Mouse (Mus musculus) midbrain, embryonic 12.5 days (tissue): ENCODE measurements around the gene Tufm. TPM values are rescaled to one million over a fixed set of nuclear protein-coding genes. Genes with fewer than 3 reads are reported as not detected.

Experiments used
- ATAC-seq: fragments of 200-750 bp; cut with Nextera tagmentation; 2 replicates; pipeline ENCODE4 v1.8.0; 2017; ENCODE audit warnings: low read depth, moderate TSS enrichment, moderate library complexity; ENCODE audit not compliant: low FRiP score
- H3K27ac ChIP-seq: fragments of 300-500 bp; sonication (generic); replicated peaks from 2 replicates; pipeline ENCODE4 v1.5.1; 2016; ENCODE audit warnings: mild to moderate bottlenecking
- H3K27me3 ChIP-seq: fragments of 300-500 bp; sonication (generic); 2 replicates; pipeline ENCODE4 v1.6.1; 2016; ENCODE audit warnings: mild to moderate bottlenecking
- H3K36me3 ChIP-seq: fragments of 300-500 bp; sonication (generic); 2 replicates; pipeline ENCODE4 v1.6.1; 2016
- H3K4me1 ChIP-seq: fragments of 300-500 bp; sonication (generic); 2 replicates; pipeline ENCODE4 v1.6.1; 2016
- H3K4me2 ChIP-seq: fragments of 300-500 bp; sonication (generic); replicated peaks from 2 replicates; pipeline ENCODE4 v1.6.1; 2016; ENCODE audit warnings: mild to moderate bottlenecking, moderate library complexity
- H3K4me3 ChIP-seq: fragments of 300-500 bp; sonication (generic); 2 replicates; pipeline ENCODE4 v1.5.1; 2016; ENCODE audit warnings: mild to moderate bottlenecking
- H3K9ac ChIP-seq: fragments of 300-500 bp; sonication (generic); replicated peaks from 2 replicates; pipeline ENCODE4 v1.6.1; 2016; ENCODE audit warnings: mild to moderate bottlenecking, moderate library complexity
- H3K9me3 ChIP-seq: fragments of 300-500 bp; sonication (generic); 2 replicates; pipeline ENCODE4 v1.6.1; 2016; ENCODE audit warnings: mild to moderate bottlenecking
- WGBS: fragments of 180-500 bp; shearing (Covaris S2); methylation state at CpG from one replicate; pipeline ENCODE4 v1.1.7; 2016; 5-methylcytosine and 5-hydroxymethylcytosine counted together
- polyA plus RNA-seq: library from polyadenylated mRNA; unstranded; fragments of >200 nt; fragmentation: Nextera tagmentation; extraction: Ambion mirVana; gene quantifications from 2 replicates; pipeline ENCODE4 v1.2.1, GENCODE M21; 2016

The Tufm gene
- polyA plus RNA-seq, 1 experiment from 2014 or later: 115 TPM

DNA sequence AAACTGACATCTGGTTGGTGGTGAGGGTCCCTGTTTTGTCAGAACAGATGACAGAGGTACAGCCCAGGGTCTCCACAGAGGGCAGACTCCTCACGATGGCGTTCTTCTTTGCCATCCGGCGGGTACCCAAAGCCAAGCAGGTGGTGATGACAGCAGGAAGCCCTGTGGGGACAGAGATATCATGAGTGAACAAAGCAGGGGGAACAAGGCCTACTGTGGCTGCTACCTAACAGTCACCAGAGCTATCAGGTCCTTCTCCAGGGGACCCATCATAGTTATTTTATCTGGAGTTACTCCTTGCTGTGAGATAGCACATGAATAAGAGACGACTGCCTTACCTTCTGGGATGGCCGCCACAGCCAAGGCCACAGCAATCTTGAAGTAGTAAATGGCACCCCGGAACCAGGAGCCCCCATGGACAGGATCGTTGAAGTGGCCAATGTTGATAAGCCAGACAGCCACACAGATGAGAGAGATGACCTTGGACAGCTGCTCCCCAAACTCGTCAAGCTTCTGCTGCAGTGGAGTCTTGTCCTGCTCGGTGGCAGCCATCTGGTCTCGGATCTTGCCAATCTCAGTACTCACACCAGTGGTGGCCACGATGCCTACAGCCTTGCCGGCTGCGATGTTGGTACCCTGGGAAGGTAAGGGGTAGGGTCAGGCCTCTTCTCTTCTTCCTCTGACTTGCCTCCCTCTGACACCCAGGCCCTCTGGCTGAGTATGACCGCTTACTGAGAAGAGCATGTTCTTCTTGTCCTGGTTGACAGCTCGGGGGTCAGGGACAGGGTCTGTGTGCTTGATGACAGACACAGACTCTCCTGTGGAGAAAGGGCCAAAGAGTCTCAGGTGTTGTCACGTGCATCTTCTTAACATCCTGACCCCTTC is 30.5 kb upstream of the Tufm start:
- Histone ChIP-seq H3K4me2 (no peak overlapping the region), H3K4me1 (no peaks in the 10 kb centered on the region), H3K27me3 (0 out of 2 replicates have a peak, but pooled peaks cover 3% of the 10 kb centered on the region), H3K9ac (no peak overlapping the region), H3K36me3 (no peaks in the 10 kb centered on the region), H3K9me3 (no peaks in the 10 kb centered on the region), H3K4me3 (no peak overlapping the region), H3K27ac (no peak overlapping the region)
- no peak for ATAC-seq
- 91% methylated on average over 17 of the region's 17 CpGs for WGBS

DNA sequence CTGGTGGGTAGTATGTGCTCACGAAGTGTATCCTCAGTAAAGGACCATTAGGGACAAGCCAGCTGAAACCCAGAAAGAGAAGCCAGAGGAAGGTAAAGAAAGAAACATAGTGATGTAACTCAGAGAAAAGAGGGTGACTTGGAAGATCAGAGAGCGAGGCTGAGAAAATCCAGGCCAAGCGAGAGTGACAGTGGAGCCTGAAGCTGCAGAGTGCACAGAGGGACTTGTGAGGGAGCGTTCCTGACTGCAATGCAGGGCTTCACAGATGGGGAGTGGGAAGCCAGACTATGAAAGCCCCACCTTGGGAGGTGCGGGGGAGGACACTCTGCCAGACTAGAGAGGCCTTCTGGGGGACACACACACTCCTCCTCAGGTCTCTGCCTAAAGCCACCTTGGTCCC is 28.9 kb upstream of the Tufm start:
- no peak for ATAC-seq
- Histone ChIP-seq H3K4me3 (no peak overlapping the region), H3K9ac (no peak overlapping the region), H3K4me2 (no peak overlapping the region), H3K9me3 (no peaks in the 10 kb centered on the region), H3K27ac (no peak overlapping the region), H3K27me3 (0 out of 2 replicates have a peak, but pooled peaks cover 3% of the 10 kb centered on the region), H3K36me3 (no peaks in the 10 kb centered on the region), H3K4me1 (no peaks in the 10 kb centered on the region)
- 78% methylated on average over 5 of the region's 5 CpGs for WGBS

DNA sequence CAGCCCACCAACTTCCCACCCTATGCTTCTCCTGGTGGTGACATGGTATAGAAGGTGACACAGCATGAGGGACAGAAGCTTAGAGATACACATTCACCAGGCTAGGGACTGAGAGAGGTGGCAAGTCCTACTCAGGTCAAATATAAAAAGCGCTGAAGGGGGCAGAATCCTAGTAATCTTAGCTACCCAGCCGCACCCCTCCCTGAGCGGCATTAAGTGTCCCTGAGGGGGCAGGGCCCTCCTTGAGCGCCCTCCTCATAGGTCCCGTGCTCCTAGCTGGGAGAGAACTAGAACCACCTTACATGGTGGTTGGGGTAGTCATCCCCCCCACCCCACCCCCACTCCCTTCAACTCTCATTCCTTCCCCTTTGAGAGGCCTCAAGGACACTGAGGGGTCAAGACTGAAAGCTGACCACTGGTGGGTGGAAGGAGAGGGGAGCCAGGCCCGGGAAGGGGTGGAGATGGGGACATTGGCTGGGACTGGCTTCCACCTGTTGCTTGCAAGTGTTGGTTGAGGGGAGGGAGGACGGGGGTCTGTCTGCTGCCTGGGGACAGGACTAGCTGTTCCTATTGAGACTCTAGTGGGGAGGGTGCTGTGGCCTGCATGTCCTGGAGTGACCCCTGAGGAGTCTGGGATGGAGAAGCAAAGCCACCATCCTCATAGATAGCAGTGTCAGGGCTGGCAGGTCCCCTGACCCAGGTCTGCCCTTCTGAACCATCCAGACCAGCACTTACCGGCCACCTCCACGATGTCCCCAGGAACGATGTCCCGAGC is 28.1 kb upstream of the Tufm start:
- Histone ChIP-seq H3K27ac (no peak overlapping the region), H3K4me1 (no peaks in the 10 kb centered on the region), H3K36me3 (no peaks in the 10 kb centered on the region), H3K4me2 (no peak overlapping the region), H3K9ac (no peak overlapping the region), H3K27me3 (0 out of 2 replicates have a peak, but pooled peaks cover 3% of the 10 kb centered on the region), H3K9me3 (no peaks in the 10 kb centered on the region), H3K4me3 (no peak overlapping the region)
- WGBS: 85% methylated on average over 11 of the region's 11 CpGs
- no peak for ATAC-seq

DNA sequence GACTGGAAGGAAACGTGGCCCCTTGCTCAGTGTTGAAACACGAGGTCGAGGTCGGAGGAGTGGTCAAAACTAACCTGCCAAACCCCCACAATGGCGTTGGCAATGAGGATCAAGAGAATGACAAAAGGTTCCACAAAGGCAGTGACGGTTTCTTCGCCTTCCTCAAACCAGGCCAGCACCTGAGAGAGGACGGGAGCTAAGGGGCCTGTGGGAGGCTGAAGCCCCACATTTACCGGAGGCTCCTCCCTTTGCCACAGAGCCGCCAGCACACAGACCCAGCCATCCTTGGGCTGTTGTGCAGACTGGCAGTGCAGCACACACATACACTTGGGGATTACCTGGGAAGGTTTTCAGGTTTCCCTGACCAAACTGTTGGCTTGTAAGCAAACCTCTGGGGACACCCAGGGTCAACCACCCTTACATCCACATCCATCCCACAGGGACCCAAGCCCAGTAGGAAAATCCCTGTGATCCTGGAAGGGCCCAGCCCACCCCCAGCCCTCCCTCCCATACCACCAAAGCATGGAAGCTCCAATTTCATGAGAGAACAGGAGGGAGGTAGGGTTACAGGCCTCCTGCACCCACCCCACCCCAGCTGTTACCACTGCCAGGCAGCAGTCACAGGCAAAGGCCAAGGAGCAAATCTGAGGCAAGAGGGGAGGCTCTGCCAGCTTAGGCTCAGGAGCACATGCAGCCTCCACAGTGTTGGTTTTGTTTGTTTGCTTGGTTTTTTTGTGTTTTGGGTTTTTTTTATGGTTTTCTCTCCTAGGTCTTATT is 26.4 kb upstream of the Tufm start:
- Histone ChIP-seq H3K9me3 (no peaks in the 10 kb centered on the region), H3K27me3 (0 out of 2 replicates have a peak, but pooled peaks cover 3% of the 10 kb centered on the region), H3K4me3 (no peak overlapping the region), H3K27ac (no peak overlapping the region), H3K9ac (no peak overlapping the region), H3K4me1 (no peaks in the 10 kb centered on the region), H3K36me3 (no peaks in the 10 kb centered on the region; the same call in 1 of the 2 replicates), H3K4me2 (no peak overlapping the region)
- WGBS: 64% methylated on average over 10 of the region's 10 CpGs
- ATAC-seq: no peak

DNA sequence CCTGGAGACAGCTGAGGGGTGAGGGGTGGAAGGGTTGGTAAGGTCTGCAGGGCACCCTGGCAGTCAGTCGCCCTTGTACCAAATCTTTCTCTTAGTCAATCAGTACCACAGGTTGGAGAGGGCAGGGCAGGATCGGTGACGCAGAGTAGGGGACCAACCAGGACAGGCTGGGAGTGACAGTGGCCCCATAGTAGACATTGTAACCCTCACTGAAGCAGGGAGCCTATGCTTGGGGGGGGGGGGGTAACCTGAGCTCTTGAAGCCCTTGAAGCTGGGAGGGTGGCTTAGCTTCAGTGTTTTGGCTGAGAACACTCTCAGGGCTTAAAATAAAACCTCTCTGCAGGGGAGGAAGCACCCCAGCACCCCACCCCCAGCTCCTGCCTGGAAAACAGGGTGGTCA is 25.5 kb upstream of the Tufm start:
- Histone ChIP-seq H3K4me2 (no peak overlapping the region), H3K36me3 (peaks cover 7% of the 10 kb centered on the region; the same call in 1 of the 2 replicates), H3K27ac (no peak overlapping the region), H3K4me1 (no peaks in the 10 kb centered on the region), H3K4me3 (no peak overlapping the region), H3K9me3 (no peaks in the 10 kb centered on the region), H3K9ac (no peak overlapping the region), H3K27me3 (0 out of 2 replicates have a peak, but pooled peaks cover 3% of the 10 kb centered on the region)
- ATAC-seq: no peak
- 74% methylated on average over 3 of the region's 3 CpGs for WGBS

DNA sequence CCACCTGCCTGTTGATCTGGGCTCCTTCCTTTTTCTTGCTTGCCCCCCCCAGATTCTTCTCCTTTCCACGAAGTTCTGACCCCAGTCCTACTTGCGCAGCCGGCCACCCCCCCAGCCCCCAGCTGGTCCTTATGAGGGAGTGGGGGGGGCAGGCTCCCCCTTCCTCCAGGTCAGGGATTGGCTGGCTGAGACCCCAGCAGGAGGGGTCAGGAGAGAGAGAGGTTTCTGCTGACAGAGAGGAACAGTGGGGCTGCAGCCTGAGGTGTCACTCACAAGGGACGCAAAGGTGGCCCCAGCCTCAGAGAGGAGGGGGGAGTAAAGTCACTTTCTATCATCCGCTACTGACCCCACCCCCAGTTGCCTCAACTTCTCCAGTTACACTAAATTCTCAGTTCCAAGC is 24.2 kb upstream of the Tufm start, which contains the start of gene Atp2a1:
Gene Atp2a1, minus strand, starts transcription at position 105 of the 400 bp plus-strand sequence.
- WGBS: 40% methylated on average over 5 of the region's 5 CpGs
- Histone ChIP-seq H3K4me3 (no peak within 1 kb of the TSS), H3K27me3 (0 out of 2 replicates have a peak, but pooled peaks cover 3% of the 10 kb centered on the region), H3K9me3 (no peaks in the 10 kb centered on the region), H3K36me3 (peaks cover 20% of the 10 kb centered on the region), H3K9ac (no peak within 1 kb of the TSS), H3K4me2 (no peak within 1 kb of the TSS), H3K27ac (no peak within 1 kb of the TSS), H3K4me1 (no peaks in the 10 kb centered on the region)
- no peak for ATAC-seq

DNA sequence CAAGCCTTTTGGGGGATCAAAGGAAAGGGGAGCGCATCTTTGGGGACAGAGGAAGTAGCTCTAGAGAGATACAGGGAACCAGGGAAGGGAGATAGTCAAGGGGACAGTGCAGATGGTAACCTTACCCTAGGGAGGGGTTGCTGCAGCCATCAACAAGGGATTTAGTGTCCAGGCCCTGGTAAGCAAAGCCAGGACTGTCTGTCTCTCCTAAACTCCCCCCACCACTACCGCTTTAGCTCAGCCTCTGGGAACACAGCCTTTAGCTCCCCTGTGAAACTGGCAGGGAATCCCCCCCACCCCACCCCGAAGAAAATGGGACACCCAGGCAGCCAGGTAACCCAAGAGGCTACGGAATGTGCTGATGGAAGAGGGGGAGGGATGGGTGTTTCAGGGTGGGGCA is 23.6 kb upstream of the Tufm start:
- H3K27me3 ChIP-seq: 0 out of 2 replicates have a peak, but pooled peaks cover 3% of the 10 kb centered on the region
- no peak overlapping the region for H3K4me3 ChIP-seq
- H3K4me2 ChIP-seq: no peak overlapping the region
- peaks cover 26% of the 10 kb centered on the region for H3K36me3 ChIP-seq
- ATAC-seq: no peak
- no peak overlapping the region for H3K27ac ChIP-seq
- H3K4me1 ChIP-seq: no peaks in the 10 kb centered on the region
- no peak overlapping the region for H3K9ac ChIP-seq
- H3K9me3 ChIP-seq: no peaks in the 10 kb centered on the region
- WGBS: 64% methylated on average over 4 of the region's 4 CpGs

DNA sequence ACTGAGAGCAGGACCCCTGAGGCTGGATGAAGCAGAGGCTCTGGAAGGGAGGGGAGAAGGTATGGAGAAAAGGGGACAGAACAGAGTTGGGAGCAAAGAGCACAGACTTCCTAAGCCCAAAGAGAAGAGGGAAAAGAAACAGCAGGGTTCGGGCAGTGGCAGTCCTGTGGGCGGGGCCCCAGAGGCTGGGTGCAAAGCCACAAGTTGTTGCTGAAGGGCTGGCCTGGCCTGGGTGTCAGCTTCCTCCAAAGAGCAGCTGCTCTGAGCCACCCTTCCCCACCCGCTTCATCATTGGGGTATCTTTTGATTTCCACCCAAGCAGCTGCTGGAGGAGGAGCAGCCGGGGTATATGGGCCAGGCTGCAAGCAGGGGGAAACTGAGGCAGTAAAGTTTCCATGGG is 23.0 kb upstream of the Tufm start:
- 63% methylated on average over 4 of the region's 4 CpGs for WGBS
- H3K4me1 ChIP-seq: no peaks in the 10 kb centered on the region
- no peak overlapping the region for H3K9ac ChIP-seq
- H3K4me3 ChIP-seq: no peak overlapping the region
- H3K27ac ChIP-seq: no peak overlapping the region
- no peak overlapping the region for H3K4me2 ChIP-seq
- H3K27me3 ChIP-seq: 0 out of 2 replicates have a peak, but pooled peaks cover 3% of the 10 kb centered on the region
- no peaks in the 10 kb centered on the region for H3K9me3 ChIP-seq
- peaks cover 31% of the 10 kb centered on the region for H3K36me3 ChIP-seq
- no peak for ATAC-seq

DNA sequence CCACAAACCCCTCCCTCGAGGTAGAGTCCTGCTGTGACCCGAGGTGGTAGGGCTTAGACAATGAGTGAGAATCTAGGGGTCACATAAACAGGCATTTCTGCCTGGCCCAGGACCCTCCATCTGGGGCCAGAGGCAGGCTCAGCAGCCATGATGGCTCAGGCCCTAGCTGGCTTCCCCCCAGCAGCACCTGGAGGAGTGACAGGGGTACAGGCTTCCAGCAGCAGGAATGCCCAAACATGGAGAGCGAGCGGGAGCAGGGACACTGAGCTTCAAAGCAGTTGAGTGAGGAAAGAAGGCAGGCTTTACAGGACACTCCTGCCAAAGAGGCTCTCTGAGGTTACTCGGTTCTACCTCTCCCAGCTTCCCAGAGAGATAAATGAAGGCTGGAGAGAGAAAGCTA is 22.3 kb upstream of the Tufm start:
- H3K4me1 ChIP-seq: no peaks in the 10 kb centered on the region
- 0 out of 2 replicates have a peak overlapping the region, but pooled peaks have one; percentile 11 for H3K27ac ChIP-seq
- WGBS: 52% methylated on average over 5 of the region's 5 CpGs
- peaks cover 39% of the 10 kb centered on the region for H3K36me3 ChIP-seq
- H3K27me3 ChIP-seq: 0 out of 2 replicates have a peak, but pooled peaks cover 3% of the 10 kb centered on the region
- ATAC-seq: no peak
- H3K4me3 ChIP-seq: no peak overlapping the region
- H3K4me2 ChIP-seq: no peak overlapping the region
- no peak overlapping the region for H3K9ac ChIP-seq
- H3K9me3 ChIP-seq: no peaks in the 10 kb centered on the region

DNA sequence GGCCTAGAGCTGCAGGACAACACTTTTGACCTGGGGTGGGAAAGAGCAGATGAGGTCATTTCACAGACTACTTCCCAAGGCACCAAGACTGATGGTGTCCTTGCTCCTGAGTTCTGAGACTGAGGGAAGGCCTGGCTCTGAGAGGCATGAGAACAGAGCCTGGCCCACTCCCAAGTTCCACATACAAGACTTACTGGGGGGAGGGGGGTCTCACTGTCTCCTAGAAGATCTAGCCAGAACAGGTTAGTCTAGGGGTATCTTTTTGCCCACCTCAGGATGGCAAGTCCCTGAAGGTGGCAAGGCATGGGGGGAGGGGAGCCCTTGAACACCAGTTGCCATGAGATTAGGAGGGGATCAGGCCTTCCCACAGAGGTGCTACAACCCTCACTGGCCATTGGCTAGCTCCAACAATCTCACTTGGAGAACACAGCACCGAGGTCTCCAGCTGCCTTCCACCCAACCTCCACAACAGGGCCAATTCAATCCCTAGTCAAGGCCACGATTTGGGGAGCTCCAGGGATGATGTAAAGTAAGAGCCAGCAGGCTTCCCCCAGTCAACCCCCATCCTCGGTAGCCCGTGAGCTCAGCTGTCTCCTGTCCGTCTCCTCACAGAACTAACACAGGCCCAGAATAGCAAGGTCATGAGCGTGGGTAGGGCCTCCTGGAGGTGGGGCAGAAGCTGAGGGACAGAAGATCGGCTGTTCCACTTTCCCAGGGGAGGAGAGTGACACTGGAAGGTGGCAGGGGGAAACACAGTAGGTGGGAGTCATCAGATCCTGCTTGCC is 21.7 kb upstream of the Tufm start:
- Histone ChIP-seq H3K4me1 (no peaks in the 10 kb centered on the region), H3K27me3 (0 out of 2 replicates have a peak, but pooled peaks cover 3% of the 10 kb centered on the region), H3K4me3 (no peak overlapping the region), H3K36me3 (peaks cover 45% of the 10 kb centered on the region), H3K9me3 (no peaks in the 10 kb centered on the region), H3K4me2 (no peak overlapping the region), H3K9ac (no peak overlapping the region), H3K27ac (0 out of 2 replicates have a peak overlapping the region, but pooled peaks have one; percentile 11)
- ATAC-seq: no peak
- WGBS: 71% methylated on average over 7 of the region's 7 CpGs

DNA sequence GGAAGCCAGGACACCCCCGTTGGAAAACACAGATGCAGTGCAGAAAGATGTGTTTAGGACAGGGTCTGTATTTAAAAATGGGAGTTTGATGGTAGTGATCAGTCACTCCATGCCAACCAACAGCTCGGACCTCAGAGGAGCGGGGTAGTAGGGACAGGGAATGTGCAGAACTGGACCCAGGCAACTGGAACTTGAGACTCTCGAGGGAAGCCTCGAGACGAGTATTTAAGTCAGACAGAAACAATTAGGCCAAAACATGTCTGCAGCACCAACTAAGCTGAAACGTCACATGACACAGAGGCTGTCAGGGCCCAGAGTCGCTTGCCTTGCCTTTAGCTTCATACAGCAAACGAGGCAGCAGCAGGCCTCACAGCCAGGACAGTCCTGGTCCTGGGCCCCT is 21.0 kb upstream of the Tufm start:
- Histone ChIP-seq H3K27me3 (0 out of 2 replicates have a peak, but pooled peaks cover 3% of the 10 kb centered on the region), H3K36me3 (peaks cover 51% of the 10 kb centered on the region), H3K27ac (no peak overlapping the region), H3K4me1 (no peaks in the 10 kb centered on the region), H3K9ac (no peak overlapping the region), H3K9me3 (no peaks in the 10 kb centered on the region), H3K4me3 (no peak overlapping the region), H3K4me2 (no peak overlapping the region)
- WGBS: 75% methylated on average over 9 of the region's 9 CpGs
- ATAC-seq: no peak
